Mouse (Mus musculus): ENCODE results near the gene Elmod1. TPM values are rescaled to one million over a fixed set of nuclear protein-coding genes. Genes with fewer than 3 reads are reported as not detected.

Elmod1 gene
- polyA plus RNA-seq, 1 experiment from 2014 or later, result 0.41 TPM

GRCm38 (mm10) chr9:53973241-53973640 lies 1.9 kb downstream of the Elmod1 start:
- Histone ChIP-seq H3K9ac (ENCODE audit: low read depth, low read length) (no peak overlapping the region), H3K9me3 (ENCODE audit: control insufficient read depth, low read length) (no peaks in the 10 kb centered on the region), H3K36me3 (ENCODE audit: control insufficient read depth, insufficient read depth, low read length) (no peaks in the 10 kb centered on the region), H3K4me3 (ENCODE audit: low read length) (no peak overlapping the region), H3K27ac (ENCODE audit: low read depth, low read length) (no peak overlapping the region), H3K4me2 (replicated peaks; ENCODE audit: low read depth, low read length) (no peak overlapping the region), H3K4me1 (ENCODE audit: control insufficient read depth, insufficient read depth, low read length) (0 out of 2 replicates have a peak, but pooled peaks cover 5% of the 10 kb centered on the region), H3K27me3 (ENCODE audit: control insufficient read depth, insufficient read depth, low read length) (peaks cover 32% of the 10 kb centered on the region)
- no peak for ATAC-seq (ENCODE audit: low FRiP score, low TSS enrichment)
- WGBS, result 75% methylated on average over 5 of the region's 5 CpGs

- peaks cover 32% of the 10 kb centered on the region for H3K27me3 ChIP-seq (ENCODE audit: control insufficient read depth, insufficient read depth, low read length)
- H3K9ac ChIP-seq (ENCODE audit: low read depth, low read length), result no peak overlapping the region
- H3K27ac ChIP-seq (ENCODE audit: low read depth, low read length), result no peak overlapping the region
- 0 out of 2 replicates have a peak, but pooled peaks cover 5% of the 10 kb centered on the region for H3K4me1 ChIP-seq (ENCODE audit: control insufficient read depth, insufficient read depth, low read length)
- no peaks in the 10 kb centered on the region for H3K9me3 ChIP-seq (ENCODE audit: control insufficient read depth, low read length)
- ATAC-seq (ENCODE audit: low FRiP score, low TSS enrichment), result no peak
- H3K4me3 ChIP-seq (ENCODE audit: low read length), result no peak overlapping the region
- H3K36me3 ChIP-seq (ENCODE audit: control insufficient read depth, insufficient read depth, low read length), result no peaks in the 10 kb centered on the region
- H3K4me2 ChIP-seq (replicated peaks; ENCODE audit: low read depth, low read length), result no peak overlapping the region
Measured at GRCm38 (mm10) chr9:53972358-53972757, 2.7 kb downstream of the Elmod1 start.

- H3K27me3 ChIP-seq (ENCODE audit: control insufficient read depth, insufficient read depth, low read length), result no peaks in the 10 kb centered on the region
- H3K9ac ChIP-seq (ENCODE audit: low read depth, low read length), result no peak overlapping the region
- no peak overlapping the region for H3K4me2 ChIP-seq (replicated peaks; ENCODE audit: low read depth, low read length)
- H3K4me1 ChIP-seq (ENCODE audit: control insufficient read depth, insufficient read depth, low read length), result no peaks in the 10 kb centered on the region
- H3K27ac ChIP-seq (ENCODE audit: low read depth, low read length), result no peak overlapping the region
- WGBS, result 63% methylated on average over 9 of the region's 9 CpGs
- no peaks in the 10 kb centered on the region for H3K36me3 ChIP-seq (ENCODE audit: control insufficient read depth, insufficient read depth, low read length)
- H3K9me3 ChIP-seq (ENCODE audit: control insufficient read depth, low read length), result no peaks in the 10 kb centered on the region
- H3K4me3 ChIP-seq (ENCODE audit: low read length), result no peak overlapping the region
- ATAC-seq (ENCODE audit: low FRiP score, low TSS enrichment), result no peak
Measured at GRCm38 (mm10) chr9:53967610-53968368, 7.3 kb downstream of the Elmod1 start.

- peaks cover 4% of the 10 kb centered on the region; the same call in 1 of the 2 replicates for H3K4me1 ChIP-seq (ENCODE audit: control insufficient read depth, insufficient read depth, low read length)
- no peak overlapping the region for H3K4me3 ChIP-seq (ENCODE audit: low read length)
Measured at GRCm38 (mm10) chr9:53957021-53957420, 18.1 kb downstream of the Elmod1 start.

GRCm38 (mm10) chr9:53954853-53955252 lies 20.2 kb downstream of the Elmod1 start:
- WGBS, result 37% methylated on average over 6 of the region's 6 CpGs
- peaks cover 4% of the 10 kb centered on the region; the same call in 1 of the 2 replicates for H3K4me1 ChIP-seq (ENCODE audit: control insufficient read depth, insufficient read depth, low read length)
- H3K4me2 ChIP-seq (replicated peaks; ENCODE audit: low read depth, low read length), result no peak overlapping the region
- H3K9ac ChIP-seq (ENCODE audit: low read depth, low read length), result no peak overlapping the region
- H3K27ac ChIP-seq (ENCODE audit: low read depth, low read length), result no peak overlapping the region
- H3K9me3 ChIP-seq (ENCODE audit: control insufficient read depth, low read length), result no peaks in the 10 kb centered on the region
- no peak for ATAC-seq (ENCODE audit: low FRiP score, low TSS enrichment)
- H3K36me3 ChIP-seq (ENCODE audit: control insufficient read depth, insufficient read depth, low read length), result no peaks in the 10 kb centered on the region
- H3K4me3 ChIP-seq (ENCODE audit: low read length), result no peak overlapping the region
- no peaks in the 10 kb centered on the region for H3K27me3 ChIP-seq (ENCODE audit: control insufficient read depth, insufficient read depth, low read length)

More at GRCm38 (mm10) chr9:53957021-53957420, 18.1 kb downstream of the Elmod1 start:
- H3K9ac ChIP-seq (ENCODE audit: low read depth, low read length), result no peak overlapping the region
- H3K27me3 ChIP-seq (ENCODE audit: control insufficient read depth, insufficient read depth, low read length), result no peaks in the 10 kb centered on the region
- no peaks in the 10 kb centered on the region for H3K36me3 ChIP-seq (ENCODE audit: control insufficient read depth, insufficient read depth, low read length)
- H3K9me3 ChIP-seq (ENCODE audit: control insufficient read depth, low read length), result no peaks in the 10 kb centered on the region
- WGBS, result 15% methylated on average over 11 of the region's 11 CpGs
- no peak overlapping the region for H3K4me2 ChIP-seq (replicated peaks; ENCODE audit: low read depth, low read length)
- ATAC-seq (ENCODE audit: low FRiP score, low TSS enrichment), result 0 out of 2 replicates have a peak, but pooled peaks have one; percentile 46
- H3K27ac ChIP-seq (ENCODE audit: low read depth, low read length), result no peak overlapping the region

- Histone ChIP-seq H3K9ac (ENCODE audit: low read depth, low read length) (no peak overlapping the region), H3K4me3 (ENCODE audit: low read length) (no peak overlapping the region), H3K36me3 (ENCODE audit: control insufficient read depth, insufficient read depth, low read length) (no peaks in the 10 kb centered on the region), H3K4me1 (ENCODE audit: control insufficient read depth, insufficient read depth, low read length) (no peaks in the 10 kb centered on the region), H3K27me3 (ENCODE audit: control insufficient read depth, insufficient read depth, low read length) (no peaks in the 10 kb centered on the region), H3K4me2 (replicated peaks; ENCODE audit: low read depth, low read length) (no peak overlapping the region), H3K9me3 (ENCODE audit: control insufficient read depth, low read length) (no peaks in the 10 kb centered on the region), H3K27ac (ENCODE audit: low read depth, low read length) (no peak overlapping the region)
- ATAC-seq (ENCODE audit: low FRiP score, low TSS enrichment), result no peak
- WGBS, result 84% methylated on average over 2 of the region's 2 CpGs
Measured at GRCm38 (mm10) chr9:53947463-53947862, 27.6 kb downstream of the Elmod1 start.

GRCm38 (mm10) chr9:53938555-53938954 lies 36.5 kb downstream of the Elmod1 start:
- WGBS, result 83% methylated on average over 3 of the region's 3 CpGs
- Histone ChIP-seq H3K9me3 (ENCODE audit: control insufficient read depth, low read length) (no peaks in the 10 kb centered on the region), H3K4me3 (ENCODE audit: low read length) (no peak overlapping the region), H3K36me3 (ENCODE audit: control insufficient read depth, insufficient read depth, low read length) (no peaks in the 10 kb centered on the region), H3K4me1 (ENCODE audit: control insufficient read depth, insufficient read depth, low read length) (no peaks in the 10 kb centered on the region; the same call in 1 of the 2 replicates), H3K27me3 (ENCODE audit: control insufficient read depth, insufficient read depth, low read length) (no peaks in the 10 kb centered on the region), H3K9ac (ENCODE audit: low read depth, low read length) (no peak overlapping the region), H3K4me2 (replicated peaks; ENCODE audit: low read depth, low read length) (no peak overlapping the region), H3K27ac (ENCODE audit: low read depth, low read length) (no peak overlapping the region)
- ATAC-seq (ENCODE audit: low FRiP score, low TSS enrichment), result no peak

- H3K27ac ChIP-seq (ENCODE audit: low read depth, low read length), result no peak overlapping the region
- H3K9ac ChIP-seq (ENCODE audit: low read depth, low read length), result no peak overlapping the region
- H3K36me3 ChIP-seq (ENCODE audit: control insufficient read depth, insufficient read depth, low read length), result no peaks in the 10 kb centered on the region
- no peaks in the 10 kb centered on the region for H3K27me3 ChIP-seq (ENCODE audit: control insufficient read depth, insufficient read depth, low read length)
- no peak for ATAC-seq (ENCODE audit: low FRiP score, low TSS enrichment)
- no peaks in the 10 kb centered on the region for H3K9me3 ChIP-seq (ENCODE audit: control insufficient read depth, low read length)
- H3K4me1 ChIP-seq (ENCODE audit: control insufficient read depth, insufficient read depth, low read length), result no peaks in the 10 kb centered on the region; the same call in 1 of the 2 replicates
- 66% methylated on average over 13 of the region's 13 CpGs for WGBS
- H3K4me2 ChIP-seq (replicated peaks; ENCODE audit: low read depth, low read length), result no peak overlapping the region
- no peak overlapping the region for H3K4me3 ChIP-seq (ENCODE audit: low read length)
Measured at GRCm38 (mm10) chr9:53934179-53934578, 40.9 kb downstream of the Elmod1 start.

GRCm38 (mm10) chr9:53933375-53933774 lies 41.7 kb downstream of the Elmod1 start:
- H3K27ac ChIP-seq (ENCODE audit: low read depth, low read length), result no peak overlapping the region
- WGBS, result 69% methylated on average over 4 of the region's 4 CpGs
- ATAC-seq (ENCODE audit: low FRiP score, low TSS enrichment), result no peak
- no peak overlapping the region for H3K4me3 ChIP-seq (ENCODE audit: low read length)
- H3K27me3 ChIP-seq (ENCODE audit: control insufficient read depth, insufficient read depth, low read length), result no peaks in the 10 kb centered on the region
- H3K36me3 ChIP-seq (ENCODE audit: control insufficient read depth, insufficient read depth, low read length), result no peaks in the 10 kb centered on the region
- no peak overlapping the region for H3K9ac ChIP-seq (ENCODE audit: low read depth, low read length)
- H3K9me3 ChIP-seq (ENCODE audit: control insufficient read depth, low read length), result no peaks in the 10 kb centered on the region
- H3K4me2 ChIP-seq (replicated peaks; ENCODE audit: low read depth, low read length), result no peak overlapping the region
- no peaks in the 10 kb centered on the region; the same call in 1 of the 2 replicates for H3K4me1 ChIP-seq (ENCODE audit: control insufficient read depth, insufficient read depth, low read length)
